Mouse (Mus musculus): ENCODE measurements around the gene Srm. TPM values are rescaled to one million over a fixed set of nuclear protein-coding genes. Genes with fewer than 3 reads are reported as not detected.

Srm gene
- polyA plus RNA-seq, 1 experiment, result 98.7 TPM

GRCm38 (mm10) chr4:148588793-148589192 is 2.5 kb upstream of the Srm start:
- Histone ChIP-seq H3K27me3 (ENCODE audit: control insufficient read depth, insufficient read depth, low read length) (no peaks in the 10 kb centered on the region), H3K27ac (ENCODE audit: control insufficient read depth, insufficient read depth, low read length) (no peak overlapping the region), H3K4me3 (ENCODE audit: control insufficient read depth, insufficient read depth, low read length) (no peak overlapping the region), H3K36me3 (ENCODE audit: control insufficient read depth, insufficient read depth, low read length) (no peaks in the 10 kb centered on the region), H3K4me1 (replicated peaks; ENCODE audit: control insufficient read depth, insufficient read depth, low read length) (peaks cover 16% of the 10 kb centered on the region)
- DNase-seq, result no peak
- WGBS, result 74% methylated on average over 9 of the region's 9 CpGs
- no peak for TF ChIP-seq CTCF (IDR thresholded peaks at IDR 0.05; ENCODE audit: borderline replicate concordance, control insufficient read depth, extremely low read depth, insufficient read depth, low read length, poor library complexity)

- TF ChIP-seq POLR2A (IDR thresholded peaks at IDR 0.05; ENCODE audit: control insufficient read depth, extremely low read depth, insufficient read depth, low read length, poor library complexity) (no peak), CTCF (IDR thresholded peaks at IDR 0.05; ENCODE audit: borderline replicate concordance, control insufficient read depth, extremely low read depth, insufficient read depth, low read length, poor library complexity) (no peak)
- H3K27me3 ChIP-seq (ENCODE audit: control insufficient read depth, insufficient read depth, low read length), result no peaks in the 10 kb centered on the region
- H3K4me1 ChIP-seq (replicated peaks; ENCODE audit: control insufficient read depth, insufficient read depth, low read length), result peaks cover 16% of the 10 kb centered on the region
- 95% methylated on average over 8 of the region's 8 CpGs for WGBS
- no peaks in the 10 kb centered on the region for H3K36me3 ChIP-seq (ENCODE audit: control insufficient read depth, insufficient read depth, low read length)
- H3K27ac ChIP-seq (ENCODE audit: control insufficient read depth, insufficient read depth, low read length), result no peak overlapping the region
- no peak for DNase-seq
- H3K4me3 ChIP-seq (ENCODE audit: control insufficient read depth, insufficient read depth, low read length), result no peak overlapping the region
Observed at GRCm38 (mm10) chr4:148589565-148589964, 1.7 kb upstream of the Srm start.

GRCm38 (mm10) chr4:148590421-148591170 is 707 bp upstream of the Srm start:
- TF ChIP-seq CTCF (IDR thresholded peaks at IDR 0.05; ENCODE audit: borderline replicate concordance, control insufficient read depth, extremely low read depth, insufficient read depth, low read length, poor library complexity) (no peak), POLR2A (IDR thresholded peaks at IDR 0.05; ENCODE audit: control insufficient read depth, extremely low read depth, insufficient read depth, low read length, poor library complexity) (no peak)
- Histone ChIP-seq H3K4me1 (replicated peaks; ENCODE audit: control insufficient read depth, insufficient read depth, low read length) (peaks cover 16% of the 10 kb centered on the region), H3K36me3 (ENCODE audit: control insufficient read depth, insufficient read depth, low read length) (no peaks in the 10 kb centered on the region), H3K27ac (ENCODE audit: control insufficient read depth, insufficient read depth, low read length) (no peak overlapping the region), H3K27me3 (ENCODE audit: control insufficient read depth, insufficient read depth, low read length) (no peaks in the 10 kb centered on the region), H3K4me3 (ENCODE audit: control insufficient read depth, insufficient read depth, low read length) (peak overlapping the region; percentile 53)
- 7% methylated on average over 18 of the region's 18 CpGs for WGBS
- DNase-seq, result no peak

GRCm38 (mm10) chr4:148591637-148592380 is 506 bp downstream of the Srm start:
- WGBS, result 1% methylated on average over 53 of the region's 53 CpGs
- H3K27ac ChIP-seq (ENCODE audit: control insufficient read depth, insufficient read depth, low read length), result no peak overlapping the region

GRCm38 (mm10) chr4:148593996-148594395 is 2.7 kb downstream of the Srm start:
- DNase-seq, result no peak
- Histone ChIP-seq H3K4me3 (ENCODE audit: control insufficient read depth, insufficient read depth, low read length) (no peak overlapping the region), H3K27me3 (ENCODE audit: control insufficient read depth, insufficient read depth, low read length) (no peaks in the 10 kb centered on the region), H3K4me1 (replicated peaks; ENCODE audit: control insufficient read depth, insufficient read depth, low read length) (peaks cover 16% of the 10 kb centered on the region), H3K27ac (ENCODE audit: control insufficient read depth, insufficient read depth, low read length) (no peak overlapping the region), H3K36me3 (ENCODE audit: control insufficient read depth, insufficient read depth, low read length) (no peaks in the 10 kb centered on the region)
- TF ChIP-seq POLR2A (IDR thresholded peaks at IDR 0.05; ENCODE audit: control insufficient read depth, extremely low read depth, insufficient read depth, low read length, poor library complexity) (no peak), CTCF (IDR thresholded peaks at IDR 0.05; ENCODE audit: borderline replicate concordance, control insufficient read depth, extremely low read depth, insufficient read depth, low read length, poor library complexity) (no peak)
- 96% methylated on average over 11 of the region's 11 CpGs for whole genome bisulfite sequencing

More at GRCm38 (mm10) chr4:148591637-148592380, 506 bp downstream of the Srm start:
- H3K4me1 ChIP-seq (replicated peaks; ENCODE audit: control insufficient read depth, insufficient read depth, low read length), result peaks cover 16% of the 10 kb centered on the region
- DNase-seq, result no peak
- no peaks in the 10 kb centered on the region for H3K27me3 ChIP-seq (ENCODE audit: control insufficient read depth, insufficient read depth, low read length)
- no peak; the same call in 1 of the 2 replicates for TF ChIP-seq POLR2A (IDR thresholded peaks at IDR 0.05; ENCODE audit: control insufficient read depth, extremely low read depth, insufficient read depth, low read length, poor library complexity)
- TF ChIP-seq CTCF (IDR thresholded peaks at IDR 0.05; ENCODE audit: borderline replicate concordance, control insufficient read depth, extremely low read depth, insufficient read depth, low read length, poor library complexity), result no peak
- peak overlapping the region; percentile 78 for H3K4me3 ChIP-seq (ENCODE audit: control insufficient read depth, insufficient read depth, low read length)
- no peaks in the 10 kb centered on the region for H3K36me3 ChIP-seq (ENCODE audit: control insufficient read depth, insufficient read depth, low read length)

GRCm38 (mm10) chr4:148595916-148596315 is 4.6 kb downstream of the Srm start:
- no peak overlapping the region for H3K27ac ChIP-seq (ENCODE audit: control insufficient read depth, insufficient read depth, low read length)
- 94% methylated on average over 6 of the region's 6 CpGs for WGBS
- no peak for TF ChIP-seq CTCF (IDR thresholded peaks at IDR 0.05; ENCODE audit: borderline replicate concordance, control insufficient read depth, extremely low read depth, insufficient read depth, low read length, poor library complexity)
- TF ChIP-seq POLR2A (IDR thresholded peaks at IDR 0.05; ENCODE audit: control insufficient read depth, extremely low read depth, insufficient read depth, low read length, poor library complexity), result no peak
- no peak overlapping the region for H3K4me3 ChIP-seq (ENCODE audit: control insufficient read depth, insufficient read depth, low read length)
- no peaks in the 10 kb centered on the region for H3K27me3 ChIP-seq (ENCODE audit: control insufficient read depth, insufficient read depth, low read length)
- H3K4me1 ChIP-seq (replicated peaks; ENCODE audit: control insufficient read depth, insufficient read depth, low read length), result peaks cover 13% of the 10 kb centered on the region
- no peak for DNase-seq
- H3K36me3 ChIP-seq (ENCODE audit: control insufficient read depth, insufficient read depth, low read length), result no peaks in the 10 kb centered on the region

Measured in thymus, adult 2 months (tissue).